Mouse (Mus musculus): Measurements from ENCODE around the gene Dclk3. TPM values are rescaled to one million over a fixed set of nuclear protein-coding genes. Genes with fewer than 3 reads are reported as not detected.

The Dclk3 gene
- polyA plus RNA-seq, 1 experiment from 2014 or later = 0.29 TPM

Other genes starting within 250 kb of the Dclk3 start
- gene Mlh1, start 167.3 kb upstream of the Dclk3 start, polyA plus RNA-seq (2014; fragmentation: Nextera tagmentation; extraction: Ambion mirVana) = 38.0 and 39.1 TPM in 2 replicates
- gene Epm2aip1, start 167.2 kb upstream of the Dclk3 start, polyA plus RNA-seq (2014; fragmentation: Nextera tagmentation; extraction: Ambion mirVana) = 43.7 and 48.2 TPM in 2 replicates
- gene Trank1, start 127.3 kb upstream of the Dclk3 start, polyA plus RNA-seq (2014; fragmentation: Nextera tagmentation; extraction: Ambion mirVana) = 0.10 and 0.20 TPM in 2 replicates

Measured in stomach, embryonic 14.5 days (tissue).